Mouse (Mus musculus) mouse trophoblast stem cell (cell line): ENCODE measurements at regions not wholly inside any gene's neighbourhood (a gene's known extent, or its start where the extent isn't known, plus 50 kb on each side); places are given as distances from the start of the nearest gene placed in this dataset.

ENCODE experiments used
- in situ Hi-C, 2 experiments: fragments of 300-500 bp; cut with MseI, MboI; formaldehyde crosslinking; loops; 2 replicates in 1 of 2; 3 replicates in 1 of 2; pipeline ENCODE4 v1.15.1; 2025

GRCm38 (mm10) chrX:18960465-18960864, 499.3 kb upstream of the 4930578C19Rik start:
- in situ Hi-C loops = no loop called here

DNA sequence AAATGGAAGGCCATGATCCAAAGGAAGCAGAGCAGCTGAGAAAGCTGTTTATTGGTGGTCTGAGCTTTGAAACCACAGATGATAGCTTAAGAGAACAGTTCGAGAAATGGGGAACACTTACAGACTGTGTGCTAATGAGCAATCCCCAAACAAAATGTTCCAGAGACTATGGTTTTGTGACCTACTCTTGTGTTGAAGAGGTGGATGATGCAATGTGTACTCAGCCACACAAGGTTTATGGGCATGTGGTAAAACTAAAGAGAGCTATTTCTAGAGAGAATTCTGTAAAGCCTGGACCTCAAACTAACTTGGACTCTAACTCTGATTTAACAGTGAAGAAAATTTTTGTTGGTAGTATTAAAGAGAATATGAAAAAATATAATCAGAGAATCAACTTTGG, 481.4 kb upstream of the 4930578C19Rik start:
- in situ Hi-C loops = no loop called here

DNA sequence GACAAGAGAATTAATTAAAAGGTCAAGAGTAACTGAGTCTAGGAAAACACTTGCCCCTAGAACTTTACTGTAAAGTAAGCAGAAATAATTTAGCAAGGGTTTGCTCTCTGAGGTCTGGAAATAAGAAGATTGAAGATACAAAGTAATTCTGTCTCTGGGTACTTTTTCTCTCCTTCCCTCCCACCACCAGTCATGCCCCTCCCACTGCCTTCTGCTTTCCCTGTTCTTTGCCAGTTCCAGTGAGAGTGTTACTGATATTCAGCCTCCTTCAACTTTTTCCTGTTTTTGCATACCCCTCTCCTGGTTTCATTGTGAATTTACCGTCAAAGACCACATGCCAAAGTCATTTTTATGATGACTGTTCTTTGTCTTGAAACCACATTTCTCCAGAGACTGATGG, 472.1 kb upstream of the 4930578C19Rik start:
- in situ Hi-C loops = no loop called here

- in situ Hi-C loops = no loop called here
These were observed 461.9 kb upstream of the 4930578C19Rik start for GRCm38 (mm10) chrX:18923084-18923483.

GRCm38 (mm10) chrX:18921366-18922092, 460.3 kb upstream of the 4930578C19Rik start:
- in situ Hi-C loops = no loop called here

DNA sequence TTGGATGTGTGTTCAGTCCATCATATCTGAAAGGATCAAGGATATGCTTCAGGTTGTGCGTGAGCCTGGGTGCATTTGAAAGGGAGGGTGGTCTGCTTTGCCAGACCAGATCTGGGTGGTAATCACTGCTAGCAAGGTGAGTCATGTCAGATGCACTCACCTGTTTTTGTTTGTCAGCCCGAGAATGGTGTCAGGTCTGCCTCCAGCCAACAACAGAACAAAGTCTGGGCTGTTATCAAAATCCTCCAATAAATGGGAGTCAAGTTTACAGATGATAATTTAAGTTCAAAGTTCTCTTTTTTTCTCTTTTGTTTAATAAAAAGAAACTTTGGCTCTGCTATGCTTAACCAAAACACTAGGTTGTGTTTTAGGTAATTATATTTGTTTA, 421.6 kb upstream of the 4930578C19Rik start:
- in situ Hi-C loops = no loop called here

- in situ Hi-C loops = no loop called here
These were observed 421.0 kb upstream of the 4930578C19Rik start for GRCm38 (mm10) chrX:18882088-18882783.

GRCm38 (mm10) chrX:18875734-18876133, 414.5 kb upstream of the 4930578C19Rik start:
- in situ Hi-C loops = no loop called here

DNA sequence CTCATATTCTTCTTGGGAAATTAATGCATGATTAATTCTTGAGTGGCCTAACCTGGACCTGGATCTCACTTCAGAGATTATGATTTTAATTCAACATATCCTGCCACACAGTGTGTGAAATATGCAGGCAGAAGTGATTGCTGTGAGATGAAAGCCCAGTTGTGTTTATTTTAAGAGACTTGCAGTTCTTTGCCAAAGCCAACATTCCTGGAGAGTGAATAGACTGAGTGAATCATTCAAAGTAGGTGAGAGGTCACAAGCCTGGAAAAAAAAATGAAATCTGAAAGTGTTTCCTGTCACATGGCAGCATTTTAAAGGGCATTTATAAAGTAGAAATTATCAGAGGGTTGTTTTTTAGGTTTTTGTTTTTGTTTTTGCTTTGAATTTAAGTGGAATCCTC, 412.9 kb upstream of the 4930578C19Rik start:
- in situ Hi-C loops = no loop called here

DNA sequence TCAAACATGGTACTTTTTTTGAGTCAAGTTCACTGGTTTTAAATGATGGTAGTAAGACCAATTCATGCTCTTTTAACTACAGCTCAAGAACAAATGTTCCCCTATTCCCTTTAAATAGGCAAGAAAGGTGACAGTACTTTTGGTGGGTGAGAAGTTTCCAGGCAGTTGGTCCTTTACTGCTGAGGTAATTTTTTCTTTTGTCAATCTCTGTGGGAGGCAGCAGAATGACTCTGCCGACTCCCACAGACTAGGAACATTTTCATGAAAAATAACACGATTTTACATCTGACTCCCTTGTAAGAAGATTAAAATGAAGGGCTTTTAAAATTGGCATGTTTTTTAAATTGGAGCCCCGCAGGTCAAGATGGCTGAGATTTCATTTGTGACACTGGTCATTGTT, 377.5 kb upstream of the 4930578C19Rik start:
- in situ Hi-C loops = no loop called here

GRCm38 (mm10) chrX:18824971-18825370, 363.8 kb upstream of the 4930578C19Rik start:
- in situ Hi-C loops = loop anchor here in 1 of 2 experiments (5.0 kb wide), 1 partner anchor 48 kb away; no protein-coding TSS in a partner anchor

DNA sequence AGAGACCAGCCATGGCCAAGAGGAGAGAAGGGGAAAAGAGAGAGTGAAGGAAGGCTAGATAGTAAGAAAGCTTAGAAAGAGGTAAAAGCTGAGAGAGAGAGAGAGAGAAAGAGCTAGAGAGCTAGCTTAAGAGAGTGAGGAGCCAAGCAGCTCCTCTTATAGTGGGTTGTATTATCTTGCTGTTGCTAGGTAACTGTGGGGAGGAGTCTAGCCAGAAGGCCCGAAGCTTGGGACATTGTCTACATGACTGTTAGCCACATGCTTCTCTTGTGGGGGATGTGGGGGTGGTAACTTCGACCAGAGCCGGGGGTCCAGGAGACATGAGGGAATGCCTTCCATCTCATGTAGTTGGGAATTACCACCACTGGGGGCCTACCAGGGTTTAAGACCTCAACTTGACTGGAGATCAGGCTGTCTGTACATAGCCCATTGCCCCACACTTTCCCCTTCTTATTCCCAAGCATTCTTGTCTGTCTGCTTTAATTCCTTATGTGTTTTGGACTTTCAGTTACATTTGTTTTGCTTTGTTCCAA, 353.3 kb upstream of the 4930578C19Rik start:
- in situ Hi-C loops = no loop called here
